Mouse (Mus musculus) hindbrain, embryonic 15.5 days (tissue): ENCODE results near the gene Hspg2. TPM values are rescaled to one million over a fixed set of nuclear protein-coding genes. Genes with fewer than 3 reads are reported as not detected.

Experiments used
- ATAC-seq: fragments of 200-750 bp; cut with Nextera tagmentation; 2 replicates; pipeline ENCODE4 v1.8.0; 2017; ENCODE audit warnings: low read depth, moderate number of reproducible peaks, moderate TSS enrichment; ENCODE audit not compliant: low FRiP score
- H3K27ac ChIP-seq: fragments of 300-500 bp; sonication (generic); replicated peaks from 2 replicates; pipeline ENCODE4 v1.5.1; 2015; ENCODE audit warnings: mild to moderate bottlenecking, inconsistent platforms
- H3K27me3 ChIP-seq: fragments of 300-500 bp; sonication (generic); 2 replicates; pipeline ENCODE4 v1.6.1; 2015; ENCODE audit warnings: control low read depth, inconsistent platforms
- H3K36me3 ChIP-seq: fragments of 300-500 bp; sonication (generic); 2 replicates; pipeline ENCODE4 v1.6.1; 2015; ENCODE audit warnings: control low read depth, inconsistent platforms
- H3K4me1 ChIP-seq: fragments of 300-500 bp; sonication (generic); replicated peaks from 2 replicates; pipeline ENCODE4 v1.6.1; 2015; ENCODE audit warnings: control low read depth, inconsistent platforms
- H3K4me2 ChIP-seq: fragments of 300-500 bp; sonication (generic); 2 replicates; pipeline ENCODE4 v1.6.1; 2015; ENCODE audit warnings: moderate library complexity, mild to moderate bottlenecking, inconsistent platforms
- H3K4me3 ChIP-seq: fragments of 300-500 bp; sonication (generic); 2 replicates; pipeline ENCODE4 v1.5.1; 2015; ENCODE audit warnings: mild to moderate bottlenecking, inconsistent platforms
- H3K9ac ChIP-seq: fragments of 300-500 bp; sonication (generic); 2 replicates; pipeline ENCODE4 v1.6.1; 2015; ENCODE audit warnings: inconsistent platforms
- H3K9me3 ChIP-seq: fragments of 300-500 bp; sonication (generic); 2 replicates; pipeline ENCODE4 v1.6.1; 2016; ENCODE audit warnings: control low read depth, inconsistent platforms
- WGBS: fragments of 180-500 bp; shearing (Covaris S2); methylation state at CpG from one replicate; pipeline ENCODE4 v1.1.7; 2015; 5-methylcytosine and 5-hydroxymethylcytosine counted together
- polyA plus RNA-seq: library from polyadenylated mRNA; unstranded; fragments of >200 nt; fragmentation: Nextera tagmentation; extraction: Ambion mirVana; gene quantifications from 2 replicates; pipeline ENCODE4 v1.2.1, GENCODE M21; 2015

The Hspg2 gene
- polyA plus RNA-seq, 1 experiment from 2014 or later: 6.9 TPM

GRCm38 (mm10) chr4:137449132-137449531 is 19.4 kb upstream of the Hspg2 start:
- Histone ChIP-seq H3K4me3 (no peak overlapping the region), H3K27me3 (no peaks in the 10 kb centered on the region), H3K4me2 (no peak overlapping the region), H3K4me1 (peaks cover 13% of the 10 kb centered on the region), H3K36me3 (no peaks in the 10 kb centered on the region), H3K9ac (no peak overlapping the region), H3K9me3 (no peaks in the 10 kb centered on the region), H3K27ac (no peak overlapping the region)
- 85% methylated on average over 2 of the region's 2 CpGs for WGBS
- no peak for ATAC-seq

- Histone ChIP-seq H3K9me3 (no peaks in the 10 kb centered on the region), H3K36me3 (no peaks in the 10 kb centered on the region), H3K4me3 (no peak overlapping the region), H3K27me3 (no peaks in the 10 kb centered on the region), H3K9ac (no peak overlapping the region), H3K4me1 (peaks cover 13% of the 10 kb centered on the region), H3K4me2 (no peak overlapping the region), H3K27ac (no peak overlapping the region)
- no peak for ATAC-seq
- WGBS: 81% methylated on average over 10 of the region's 10 CpGs
Measured at GRCm38 (mm10) chr4:137449715-137450114, 18.9 kb upstream of the Hspg2 start.

GRCm38 (mm10) chr4:137452190-137452589 is 16.4 kb upstream of the Hspg2 start:
- H3K9me3 ChIP-seq: no peaks in the 10 kb centered on the region
- no peak overlapping the region for H3K4me2 ChIP-seq
- H3K27ac ChIP-seq: no peak overlapping the region
- H3K36me3 ChIP-seq: no peaks in the 10 kb centered on the region
- no peak overlapping the region for H3K9ac ChIP-seq
- WGBS: 93% methylated on average over 5 of the region's 6 CpGs
- no peak overlapping the region for H3K4me3 ChIP-seq
- peaks cover 13% of the 10 kb centered on the region for H3K4me1 ChIP-seq
- H3K27me3 ChIP-seq: no peaks in the 10 kb centered on the region
- ATAC-seq: no peak

GRCm38 (mm10) chr4:137453234-137453767 is 15.3 kb upstream of the Hspg2 start, which contains the start of gene 1700013G24Rik:
Gene 1700013G24Rik (plus strand): TSS chr4:137453284.
- H3K4me1 ChIP-seq: peaks cover 6% of the 10 kb centered on the region
- 83% methylated on average over 8 of the region's 8 CpGs for WGBS
- H3K9me3 ChIP-seq: no peaks in the 10 kb centered on the region
- no peaks in the 10 kb centered on the region for H3K27me3 ChIP-seq
- H3K27ac ChIP-seq: no peak within 1 kb of the TSS
- no peak within 1 kb of the TSS for H3K4me3 ChIP-seq
- ATAC-seq: no peak
- H3K36me3 ChIP-seq: no peaks in the 10 kb centered on the region
- H3K9ac ChIP-seq: no peak within 1 kb of the TSS
- no peak within 1 kb of the TSS for H3K4me2 ChIP-seq

- Histone ChIP-seq H3K27ac (no peak overlapping the region), H3K9me3 (no peaks in the 10 kb centered on the region), H3K36me3 (no peaks in the 10 kb centered on the region), H3K4me2 (no peak overlapping the region), H3K4me1 (no peaks in the 10 kb centered on the region), H3K27me3 (no peaks in the 10 kb centered on the region), H3K4me3 (no peak overlapping the region), H3K9ac (no peak overlapping the region)
- ATAC-seq: no peak
- WGBS: 91% methylated on average over 14 of the region's 14 CpGs
Measured at GRCm38 (mm10) chr4:137454582-137454981, 14.0 kb upstream of the Hspg2 start.

- no peak overlapping the region for H3K27ac ChIP-seq
- no peaks in the 10 kb centered on the region for H3K9me3 ChIP-seq
- H3K27me3 ChIP-seq: no peaks in the 10 kb centered on the region
- H3K36me3 ChIP-seq: no peaks in the 10 kb centered on the region
- 88% methylated on average over 12 of the region's 12 CpGs for WGBS
- H3K4me3 ChIP-seq: no peak overlapping the region
- no peaks in the 10 kb centered on the region for H3K4me1 ChIP-seq
- no peak for ATAC-seq
- no peak overlapping the region for H3K9ac ChIP-seq
- no peak overlapping the region for H3K4me2 ChIP-seq
Measured at GRCm38 (mm10) chr4:137456581-137456980, 12.0 kb upstream of the Hspg2 start.

GRCm38 (mm10) chr4:137457292-137457691 is 11.3 kb upstream of the Hspg2 start:
- no peaks in the 10 kb centered on the region for H3K27me3 ChIP-seq
- no peak overlapping the region for H3K4me3 ChIP-seq
- H3K27ac ChIP-seq: no peak overlapping the region
- no peak overlapping the region for H3K4me2 ChIP-seq
- no peak overlapping the region for H3K9ac ChIP-seq
- no peaks in the 10 kb centered on the region for H3K36me3 ChIP-seq
- H3K9me3 ChIP-seq: no peaks in the 10 kb centered on the region
- ATAC-seq: no peak
- WGBS: 85% methylated on average over 4 of the region's 4 CpGs
- H3K4me1 ChIP-seq: no peaks in the 10 kb centered on the region

- Histone ChIP-seq H3K4me3 (no peak overlapping the region), H3K4me1 (no peaks in the 10 kb centered on the region), H3K27me3 (no peaks in the 10 kb centered on the region), H3K27ac (no peak overlapping the region), H3K9ac (no peak overlapping the region), H3K36me3 (no peaks in the 10 kb centered on the region), H3K4me2 (no peak overlapping the region), H3K9me3 (no peaks in the 10 kb centered on the region)
- ATAC-seq: no peak
- WGBS: 85% methylated on average over 9 of the region's 9 CpGs
Measured at GRCm38 (mm10) chr4:137458310-137458709, 10.3 kb upstream of the Hspg2 start.

GRCm38 (mm10) chr4:137458861-137459260 is 9.7 kb upstream of the Hspg2 start:
- Histone ChIP-seq H3K36me3 (no peaks in the 10 kb centered on the region), H3K4me3 (no peak overlapping the region), H3K9me3 (no peaks in the 10 kb centered on the region), H3K4me2 (no peak overlapping the region), H3K27ac (no peak overlapping the region), H3K9ac (no peak overlapping the region), H3K27me3 (no peaks in the 10 kb centered on the region), H3K4me1 (no peaks in the 10 kb centered on the region)
- no peak for ATAC-seq
- WGBS: 72% methylated on average over 5 of the region's 5 CpGs

GRCm38 (mm10) chr4:137460676-137461075 is 7.9 kb upstream of the Hspg2 start:
- no peak overlapping the region for H3K4me2 ChIP-seq
- H3K36me3 ChIP-seq: no peaks in the 10 kb centered on the region
- H3K27me3 ChIP-seq: no peaks in the 10 kb centered on the region
- H3K9me3 ChIP-seq: no peaks in the 10 kb centered on the region
- 61% methylated on average over 14 of the region's 14 CpGs for WGBS
- no peak overlapping the region for H3K4me3 ChIP-seq
- H3K27ac ChIP-seq: no peak overlapping the region
- no peak overlapping the region for H3K9ac ChIP-seq
- H3K4me1 ChIP-seq: no peaks in the 10 kb centered on the region
- ATAC-seq: no peak

- H3K27me3 ChIP-seq: no peaks in the 10 kb centered on the region
- ATAC-seq: no peak
- no peaks in the 10 kb centered on the region for H3K4me1 ChIP-seq
- H3K9me3 ChIP-seq: no peaks in the 10 kb centered on the region
- no peak overlapping the region for H3K9ac ChIP-seq
- no peaks in the 10 kb centered on the region for H3K36me3 ChIP-seq
- H3K4me3 ChIP-seq: no peak overlapping the region
- WGBS: 71% methylated on average over 4 of the region's 4 CpGs
- no peak overlapping the region for H3K4me2 ChIP-seq
- no peak overlapping the region for H3K27ac ChIP-seq
Measured at GRCm38 (mm10) chr4:137461217-137461616, 7.4 kb upstream of the Hspg2 start.

GRCm38 (mm10) chr4:137461981-137462690 is 6.4 kb upstream of the Hspg2 start:
- no peak overlapping the region for H3K9ac ChIP-seq
- no peaks in the 10 kb centered on the region for H3K4me1 ChIP-seq
- H3K4me2 ChIP-seq: no peak overlapping the region
- no peaks in the 10 kb centered on the region for H3K9me3 ChIP-seq
- H3K27me3 ChIP-seq: no peaks in the 10 kb centered on the region
- H3K36me3 ChIP-seq: no peaks in the 10 kb centered on the region
- no peak overlapping the region for H3K4me3 ChIP-seq
- WGBS: 90% methylated on average over 16 of the region's 16 CpGs
- no peak for ATAC-seq
- H3K27ac ChIP-seq: no peak overlapping the region
